Mouse (Mus musculus): ENCODE results near the gene Braf.

DNA sequence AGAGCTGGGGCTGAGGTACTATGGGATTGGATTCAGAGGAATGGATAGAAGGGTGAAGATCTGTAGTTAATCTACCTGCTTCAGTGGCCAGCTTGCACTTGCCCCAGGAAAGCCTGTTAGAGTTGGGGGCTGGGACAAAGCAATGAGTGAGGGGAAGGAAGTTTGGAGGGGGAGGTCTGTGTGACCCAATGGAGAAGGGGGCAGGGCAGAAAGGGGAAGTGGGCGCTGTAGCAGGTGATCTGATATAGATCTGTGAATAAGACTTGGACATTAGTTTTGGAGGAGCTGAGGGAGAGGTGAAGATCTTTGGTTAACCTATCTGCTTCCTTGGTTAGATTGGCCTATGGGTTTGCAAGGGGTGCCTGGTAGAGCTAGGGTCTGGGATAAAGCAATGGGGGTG lies 20.2 kb upstream of the Braf start:
- TF ChIP-seq CTCF (IDR thresholded peaks at IDR 0.05; ENCODE audit: low read depth, low read length), result no peak
- no peak for TF ChIP-seq POLR2A (IDR thresholded peaks at IDR 0.05; ENCODE audit: borderline replicate concordance, low read depth, low read length)

Measured in bone marrow macrophage, adult 2 months (primary cell).